Mouse (Mus musculus): ENCODE measurements around the gene Gm28102. TPM values are rescaled to one million over a fixed set of nuclear protein-coding genes. Genes with fewer than 3 reads are reported as not detected.

Gene Gm28102
- not detected for polyA plus RNA-seq (2015; fragmentation: Illumina TruSeq; extraction: RNeasy Lipid Tissue Mini Kit (QIAGEN cat#74804); ENCODE audit: insufficient read depth, low replicate concordance)

GRCm38 (mm10) chrY:88053015-88053414, at the start of gene Gm28102:
TSS of gene Gm28102 (plus strand) at chrY:88053315.

All from spleen, adult 10 weeks (tissue).